Mouse (Mus musculus): ENCODE measurements around the gene Gm20388. TPM values are rescaled to one million over a fixed set of nuclear protein-coding genes. Genes with fewer than 3 reads are reported as not detected.

The Gm20388 gene
- polyA plus RNA-seq, 1 experiment: not detected

- no peak overlapping the region for H3K4me3 ChIP-seq (ENCODE audit: insufficient read depth, low read depth, low read length)
- no peak for TF ChIP-seq POLR2A (IDR thresholded peaks at IDR 0.05; ENCODE audit: insufficient read depth, low read depth, low read length)
- TF ChIP-seq CTCF (IDR thresholded peaks at IDR 0.05; ENCODE audit: insufficient read depth, low read depth, low read length): 0 out of 2 replicates have a peak, but pooled peaks have one; percentile 14
- WGBS: 32% methylated on average over 8 of the region's 8 CpGs
- peaks cover 35% of the 10 kb centered on the region for H3K4me1 ChIP-seq (ENCODE audit: control insufficient read depth, insufficient read depth, low read length)
- H3K27ac ChIP-seq (ENCODE audit: insufficient read depth, low read depth, low read length): no peak overlapping the region
Observed at GRCm38 (mm10) chr8:122362967-122363366, 2452.3 kb downstream of the Gm20388 start.

GRCm38 (mm10) chr8:122368494-122368893, 2457.9 kb downstream of the Gm20388 start:
- Histone ChIP-seq H3K4me3 (ENCODE audit: insufficient read depth, low read depth, low read length) (no peak overlapping the region), H3K27ac (ENCODE audit: insufficient read depth, low read depth, low read length) (no peak overlapping the region), H3K4me1 (ENCODE audit: control insufficient read depth, insufficient read depth, low read length) (peaks cover 12% of the 10 kb centered on the region)
- TF ChIP-seq CTCF (IDR thresholded peaks at IDR 0.05; ENCODE audit: insufficient read depth, low read depth, low read length) (no peak), POLR2A (IDR thresholded peaks at IDR 0.05; ENCODE audit: insufficient read depth, low read depth, low read length) (no peak)
- 61% methylated on average over 10 of the region's 10 CpGs for WGBS

- 16% methylated on average over 9 of the region's 9 CpGs for WGBS
- Histone ChIP-seq H3K4me1 (ENCODE audit: control insufficient read depth, insufficient read depth, low read length) (peaks cover 12% of the 10 kb centered on the region), H3K27ac (ENCODE audit: insufficient read depth, low read depth, low read length) (no peak overlapping the region), H3K4me3 (ENCODE audit: insufficient read depth, low read depth, low read length) (no peak overlapping the region)
- TF ChIP-seq POLR2A (IDR thresholded peaks at IDR 0.05; ENCODE audit: insufficient read depth, low read depth, low read length) (no peak), CTCF (IDR thresholded peaks at IDR 0.05; ENCODE audit: insufficient read depth, low read depth, low read length) (peak; percentile 52)
Observed at GRCm38 (mm10) chr8:122369665-122370064, 2459.0 kb downstream of the Gm20388 start.

GRCm38 (mm10) chr8:122371706-122372105, 2461.1 kb downstream of the Gm20388 start:
- Histone ChIP-seq H3K4me1 (ENCODE audit: control insufficient read depth, insufficient read depth, low read length) (peaks cover 12% of the 10 kb centered on the region), H3K4me3 (ENCODE audit: insufficient read depth, low read depth, low read length) (no peak overlapping the region), H3K27ac (ENCODE audit: insufficient read depth, low read depth, low read length) (no peak overlapping the region)
- WGBS: 77% methylated on average over 6 of the region's 6 CpGs
- TF ChIP-seq POLR2A (IDR thresholded peaks at IDR 0.05; ENCODE audit: insufficient read depth, low read depth, low read length) (no peak), CTCF (IDR thresholded peaks at IDR 0.05; ENCODE audit: insufficient read depth, low read depth, low read length) (no peak)

DNA sequence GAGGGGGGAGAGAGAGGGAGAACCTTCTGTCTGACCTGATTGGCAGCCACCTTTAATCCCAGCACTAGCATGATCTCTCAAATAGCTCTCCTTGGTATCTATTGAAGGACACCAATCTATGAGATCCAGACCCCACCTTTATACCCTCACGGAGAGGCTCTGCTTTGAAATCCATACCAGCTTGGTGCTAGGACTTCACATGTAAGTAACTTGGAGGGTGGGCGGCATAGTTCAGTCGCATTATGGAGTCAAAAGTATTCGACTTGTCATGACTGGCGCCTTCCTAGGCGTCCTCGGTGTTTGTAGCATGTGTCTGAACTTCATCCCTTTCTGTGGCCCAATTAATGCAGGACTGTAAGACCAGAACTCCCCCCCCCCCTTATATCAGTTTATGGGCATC, 2464.7 kb downstream of the Gm20388 start:
- 94% methylated on average over 7 of the region's 7 CpGs for WGBS
- Histone ChIP-seq H3K27ac (ENCODE audit: insufficient read depth, low read depth, low read length) (no peak overlapping the region), H3K4me1 (ENCODE audit: control insufficient read depth, insufficient read depth, low read length) (no peaks in the 10 kb centered on the region; the same call in 1 of the 2 replicates), H3K4me3 (ENCODE audit: insufficient read depth, low read depth, low read length) (no peak overlapping the region)
- TF ChIP-seq CTCF (IDR thresholded peaks at IDR 0.05; ENCODE audit: insufficient read depth, low read depth, low read length): no peak
- no peak for TF ChIP-seq POLR2A (IDR thresholded peaks at IDR 0.05; ENCODE audit: insufficient read depth, low read depth, low read length)

DNA sequence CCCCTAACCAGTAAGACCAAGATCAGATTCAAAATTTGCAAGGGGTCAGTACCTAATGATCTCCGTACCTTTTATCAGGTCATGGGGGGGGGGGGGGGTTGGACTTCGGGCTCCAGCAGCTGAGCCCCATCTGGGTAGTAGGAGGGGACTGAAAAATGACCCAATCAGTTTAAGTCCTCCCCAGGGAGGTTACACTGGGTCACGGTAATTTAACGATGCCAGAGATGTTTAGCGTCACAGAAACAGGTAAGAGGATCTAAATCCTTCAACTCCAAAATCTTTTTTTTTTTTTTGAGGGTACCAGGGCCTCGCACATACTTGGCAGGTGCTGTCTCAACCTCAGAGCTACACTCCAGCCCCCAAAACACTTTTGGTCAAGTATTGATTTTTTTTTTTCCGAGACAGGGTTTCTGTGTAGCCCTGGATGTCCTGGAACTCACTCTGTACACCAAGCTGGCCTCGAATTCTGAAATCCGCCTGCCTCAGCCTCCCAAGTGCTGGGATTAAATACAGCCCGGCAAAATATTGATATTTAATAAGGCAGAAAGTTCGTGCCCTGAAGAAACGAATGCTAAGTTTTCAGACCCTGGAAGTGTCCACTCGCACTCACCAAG, 2465.2 kb downstream of the Gm20388 start:
- H3K4me3 ChIP-seq (ENCODE audit: insufficient read depth, low read depth, low read length): peak overlapping the region; percentile 42
- WGBS: 25% methylated on average over 13 of the region's 13 CpGs
- TF ChIP-seq CTCF (IDR thresholded peaks at IDR 0.05; ENCODE audit: insufficient read depth, low read depth, low read length) (no peak), POLR2A (IDR thresholded peaks at IDR 0.05; ENCODE audit: insufficient read depth, low read depth, low read length) (no peak)
- H3K27ac ChIP-seq (ENCODE audit: insufficient read depth, low read depth, low read length): no peak overlapping the region
- H3K4me1 ChIP-seq (ENCODE audit: control insufficient read depth, insufficient read depth, low read length): no peaks in the 10 kb centered on the region; the same call in 1 of the 2 replicates

DNA sequence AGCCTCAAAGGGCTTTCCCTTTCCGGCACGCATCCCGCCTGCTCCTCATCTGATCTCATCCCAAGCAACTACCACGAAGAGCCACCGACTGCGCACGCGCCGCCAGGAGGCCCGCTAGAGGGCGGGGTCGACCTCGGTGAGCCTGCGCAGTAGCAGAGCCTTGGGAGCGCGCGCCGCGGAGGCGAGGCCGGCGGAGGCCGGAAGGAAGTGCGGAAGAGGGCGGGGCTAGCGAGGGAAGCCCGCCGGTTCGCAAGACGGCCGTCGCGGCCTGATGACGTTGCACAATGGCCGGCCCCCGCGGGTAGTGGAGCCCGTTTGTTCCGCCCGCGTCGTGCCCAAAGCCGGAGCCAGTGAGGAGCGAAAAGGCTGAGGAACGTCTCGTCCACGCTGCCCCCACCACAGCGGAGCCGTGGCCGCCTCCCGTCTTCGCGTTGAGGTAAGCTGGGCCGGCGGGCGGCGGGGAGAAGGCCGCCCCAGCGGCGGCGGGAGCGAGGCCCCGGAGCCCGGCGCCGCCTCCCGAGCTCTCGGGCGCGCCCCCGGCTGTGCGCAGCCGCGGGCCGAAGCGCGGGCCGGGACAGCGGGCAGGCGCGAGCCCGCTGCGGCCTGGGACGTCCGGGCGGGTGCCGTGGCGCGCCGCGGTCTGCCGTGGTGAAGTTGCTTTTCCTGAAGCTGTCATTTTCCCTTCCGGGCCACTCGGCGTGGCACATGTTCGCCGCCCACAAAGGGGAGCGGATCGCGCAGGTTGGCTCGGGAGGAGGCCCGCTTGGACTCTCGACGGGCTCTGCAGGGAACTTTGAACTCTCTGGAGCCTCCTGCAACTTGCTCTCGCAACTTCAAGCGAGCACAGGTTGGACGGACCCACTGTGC, 2466.0 kb downstream of the Gm20388 start, which contains the start of gene Zc3h18:
Gene Zc3h18 (plus strand): TSS at position 245 of the 867 bp plus-strand sequence.
- TF ChIP-seq CTCF (IDR thresholded peaks at IDR 0.05; ENCODE audit: insufficient read depth, low read depth, low read length) (no peak), POLR2A (IDR thresholded peaks at IDR 0.05; ENCODE audit: insufficient read depth, low read depth, low read length) (peak; percentile 70)
- peak within 1 kb of the TSS; percentile 68; the same call in 1 of the 2 replicates for H3K27ac ChIP-seq (ENCODE audit: insufficient read depth, low read depth, low read length)
- no peaks in the 10 kb centered on the region; the same call in 1 of the 2 replicates for H3K4me1 ChIP-seq (ENCODE audit: control insufficient read depth, insufficient read depth, low read length)
- under 1% methylated on average over 95 of the region's 107 CpGs for WGBS
- peak within 1 kb of the TSS; percentile 89 for H3K4me3 ChIP-seq (ENCODE audit: insufficient read depth, low read depth, low read length)

GRCm38 (mm10) chr8:122383039-122383438, 2472.4 kb downstream of the Gm20388 start:
- 82% methylated on average over 4 of the region's 4 CpGs for WGBS
- no peak overlapping the region for H3K4me3 ChIP-seq (ENCODE audit: insufficient read depth, low read depth, low read length)
- no peak overlapping the region for H3K27ac ChIP-seq (ENCODE audit: insufficient read depth, low read depth, low read length)
- TF ChIP-seq POLR2A (IDR thresholded peaks at IDR 0.05; ENCODE audit: insufficient read depth, low read depth, low read length) (no peak), CTCF (IDR thresholded peaks at IDR 0.05; ENCODE audit: insufficient read depth, low read depth, low read length) (no peak)
- H3K4me1 ChIP-seq (ENCODE audit: control insufficient read depth, insufficient read depth, low read length): no peaks in the 10 kb centered on the region; the same call in 1 of the 2 replicates

DNA sequence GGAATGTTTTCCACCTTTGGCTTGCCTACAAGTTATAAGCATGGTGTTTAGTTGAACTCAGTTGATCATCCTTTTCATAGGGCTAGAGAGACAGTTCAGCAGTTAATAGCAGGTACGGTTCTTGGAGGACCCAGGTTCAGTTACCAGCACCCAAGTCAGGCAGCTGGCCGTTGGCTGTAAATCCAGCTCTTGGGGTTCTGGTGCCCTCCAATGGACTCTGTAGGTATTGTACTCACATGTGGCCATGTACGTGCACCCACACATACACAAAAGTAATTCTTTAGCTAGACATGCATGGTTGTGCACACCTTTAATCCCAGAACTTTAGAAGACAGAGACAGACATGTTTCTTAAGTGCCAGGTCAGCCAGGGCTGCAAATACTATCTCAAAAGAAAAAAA, 2478.7 kb downstream of the Gm20388 start:
- H3K4me1 ChIP-seq (ENCODE audit: control insufficient read depth, insufficient read depth, low read length): no peaks in the 10 kb centered on the region
- no peak overlapping the region for H3K4me3 ChIP-seq (ENCODE audit: insufficient read depth, low read depth, low read length)
- TF ChIP-seq CTCF (IDR thresholded peaks at IDR 0.05; ENCODE audit: insufficient read depth, low read depth, low read length) (no peak), POLR2A (IDR thresholded peaks at IDR 0.05; ENCODE audit: insufficient read depth, low read depth, low read length) (no peak)
- no peak overlapping the region for H3K27ac ChIP-seq (ENCODE audit: insufficient read depth, low read depth, low read length)
- WGBS: 87% methylated on average over 3 of the region's 3 CpGs

All from olfactory bulb, adult 2 months (tissue).